Mouse (Mus musculus): Measurements from ENCODE around the gene Rnf24.

GRCm38 (mm10) chr2:131358481-131358880 is 5.8 kb upstream of the Rnf24 start:
- TF ChIP-seq CTCF (IDR thresholded peaks at IDR 0.05; ENCODE audit: low read depth, low read length): no peak
- TF ChIP-seq POLR2A (IDR thresholded peaks at IDR 0.05; ENCODE audit: insufficient read depth, low read length): no peak

All from ES-Bruce4 (cell line).